Mouse (Mus musculus) layer of hippocampus, adult 18-20 months (tissue): Measurements from ENCODE around the gene Hic1. TPM values are rescaled to one million over a fixed set of nuclear protein-coding genes. Genes with fewer than 3 reads are reported as not detected.
A peak's percentile ranks its signal among the peaks of the same experiment; 100 is the strongest.
"Not testable (repeated sequence)": the region's sequence is repeated elsewhere in the genome, so short reads cannot be mapped to it uniquely, and the experiment has no call there.

Source experiments
- DNase-seq, 2 experiments: peaks; one replicate each; pipeline ENCODE4 v3.0.0; 2022; ENCODE audit warnings: low spot score in 2 of 2
- total RNA-seq, 2 experiments: library from RNA; stranded (reverse); gene quantifications; 2 replicates each; pipeline ENCODE4 v1.2.3; 2021

Hic1 gene
- total RNA-seq, 2 experiments from 2014 or later, result 2.7 to 3.3 TPM

DNA sequence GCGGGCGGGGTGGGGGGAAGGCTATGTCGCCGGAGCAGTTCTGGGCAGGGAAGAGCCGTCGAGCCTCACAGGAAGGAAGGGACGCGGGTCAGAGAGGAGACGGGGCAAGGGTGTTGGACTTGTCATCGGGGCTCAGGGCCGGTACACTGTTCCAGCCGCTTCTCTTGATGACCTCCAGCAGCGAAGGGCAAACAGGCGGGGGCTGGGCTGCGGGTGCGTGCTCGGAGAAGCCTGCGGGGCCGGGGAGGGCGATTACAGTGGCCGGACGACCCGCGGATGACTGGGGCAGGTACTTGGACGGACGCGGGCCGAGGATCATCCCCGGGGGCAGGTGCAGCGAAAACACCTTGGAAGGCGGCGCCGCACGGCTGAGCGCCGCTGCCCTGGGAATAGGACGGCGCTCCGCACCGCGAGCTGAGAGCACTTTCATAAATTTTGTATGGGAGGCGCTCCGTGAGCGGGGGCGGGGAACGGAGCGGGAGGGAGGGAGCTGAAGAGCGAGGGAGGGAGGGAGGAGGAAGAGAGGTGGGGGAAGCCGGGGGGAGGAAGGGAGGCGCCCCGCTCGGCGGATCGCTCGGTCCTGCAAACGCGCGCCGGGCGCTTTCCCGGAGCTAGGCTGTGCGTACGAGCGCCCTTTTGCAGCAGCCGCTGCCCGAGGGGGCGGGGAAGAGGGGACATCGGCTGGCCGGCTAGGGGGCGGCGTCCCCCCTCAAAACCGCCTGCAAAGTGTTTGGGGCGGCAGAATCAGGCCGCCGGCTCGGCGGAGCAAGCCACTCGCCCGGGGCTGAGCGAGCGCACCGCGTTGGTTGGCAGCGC is 24.1 kb upstream of the Hic1 start, which contains the start of gene Rtn4rl1:
Rtn4rl1 (plus strand) TSS at position 528 of the 816 bp plus-strand sequence.
- peak; percentile 74 to 83 for DNase-seq

DNA sequence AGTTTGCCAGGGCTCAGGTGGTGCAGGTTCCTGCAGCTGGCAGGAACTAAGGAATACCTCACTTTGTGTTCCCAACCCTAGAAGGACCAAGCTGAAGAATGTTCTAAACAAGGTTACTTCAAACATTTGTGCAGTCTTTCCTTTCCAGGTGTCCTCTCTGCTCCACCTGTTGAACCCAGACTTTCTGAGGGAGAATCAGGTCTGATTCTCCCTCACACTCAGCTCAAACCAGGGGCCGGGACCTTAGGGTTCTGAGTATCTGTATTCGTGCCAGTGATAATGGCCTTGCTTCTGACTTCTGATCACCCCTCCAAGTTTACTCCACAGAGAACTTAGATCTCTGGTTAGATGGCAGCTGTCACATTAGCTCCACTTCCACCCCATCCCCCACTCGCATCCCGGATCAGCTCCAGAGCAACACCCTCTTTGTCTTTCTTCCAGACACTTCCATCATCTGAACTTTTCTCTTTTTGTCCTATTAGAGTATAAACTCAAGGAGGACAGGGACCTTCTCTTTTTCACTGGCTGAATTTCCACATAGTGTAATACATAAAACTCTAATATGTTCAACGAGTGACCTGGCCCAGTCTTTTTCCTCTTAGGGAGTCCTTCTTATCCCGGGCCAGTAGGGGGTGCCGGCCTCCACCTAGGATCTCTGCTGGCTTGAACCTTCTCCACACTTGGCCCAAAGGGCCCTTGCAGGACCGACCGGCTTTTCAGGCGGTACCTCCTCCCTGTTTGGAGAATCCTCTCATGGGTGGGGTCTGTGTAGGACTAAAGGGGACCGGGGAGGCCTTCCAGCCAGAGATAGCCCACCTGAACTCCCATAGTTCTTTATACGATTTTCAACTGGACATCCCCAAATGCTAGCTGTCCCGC is 23.3 kb upstream of the Hic1 start:
- peak in 1 of 2 experiments; percentile 80 for DNase-seq

DNA sequence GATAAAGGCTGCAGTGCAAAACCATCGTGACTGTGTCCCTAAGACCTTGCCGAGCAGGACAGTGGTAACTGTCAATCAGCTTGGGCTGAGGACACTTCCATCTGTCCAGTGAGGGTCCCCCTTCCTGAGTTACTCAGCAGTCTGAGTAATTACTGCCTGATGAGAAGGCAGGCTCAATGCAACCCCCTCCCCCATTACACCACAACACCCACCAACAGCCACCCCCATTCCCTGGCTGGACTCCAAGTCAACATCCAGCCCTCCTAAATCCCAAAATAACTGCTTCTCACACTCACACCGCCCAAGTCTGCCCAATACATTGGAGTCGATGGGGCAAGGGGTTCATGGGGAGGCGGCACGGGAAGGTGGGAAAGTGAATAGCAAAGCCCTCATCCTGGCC is 22.5 kb upstream of the Hic1 start:
- no peak for DNase-seq

DNA sequence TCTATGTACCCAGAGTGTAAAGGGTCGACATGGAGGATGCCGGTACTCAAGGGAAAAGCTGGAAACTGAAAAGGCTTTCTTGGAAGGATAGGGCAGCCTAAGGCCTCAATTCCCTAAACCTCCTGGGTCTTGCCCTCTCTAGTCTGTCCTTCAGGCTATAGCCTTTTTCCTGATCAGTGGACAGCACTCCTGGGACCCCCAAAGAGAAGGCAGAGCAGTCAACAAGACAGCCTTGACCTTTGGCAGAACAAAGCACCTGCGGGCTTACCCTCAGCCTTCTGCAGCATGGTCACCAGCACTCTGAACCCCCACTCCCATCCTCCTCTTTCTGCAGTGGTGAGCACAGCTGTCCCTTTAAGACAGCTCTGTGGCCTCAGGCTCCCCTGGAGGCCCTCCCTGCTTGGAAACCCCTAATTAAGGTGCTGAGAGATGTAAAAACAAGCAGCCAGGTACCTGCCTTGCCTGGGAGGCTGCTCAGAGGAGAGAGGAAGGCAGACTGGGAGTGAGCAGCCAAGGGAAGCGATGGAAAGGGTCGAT is 21.7 kb upstream of the Hic1 start, which contains the start of gene Dph1:
Dph1 (minus strand) TSS at position 337 of the 537 bp plus-strand sequence.
- DNase-seq, result no peak

DNA sequence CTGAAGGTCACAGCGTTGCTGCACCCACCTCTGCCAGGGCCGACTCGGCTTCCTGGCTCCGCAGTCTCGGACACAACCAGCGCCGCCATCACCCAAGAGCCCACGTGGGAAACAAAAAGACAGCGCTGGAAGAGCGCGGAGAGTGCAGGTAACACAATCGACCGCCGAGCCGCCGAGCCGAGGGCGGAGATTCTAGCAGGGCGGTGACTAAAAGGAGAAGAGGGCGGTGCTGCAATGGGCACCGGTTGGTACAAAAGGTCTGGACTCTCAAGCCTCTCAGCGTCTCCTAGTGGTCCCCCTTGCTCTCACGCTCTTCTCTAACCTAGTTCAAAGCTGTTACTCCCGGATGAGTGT is 21.0 kb upstream of the Hic1 start:
- peak; percentile 76 to 84 for DNase-seq

DNA sequence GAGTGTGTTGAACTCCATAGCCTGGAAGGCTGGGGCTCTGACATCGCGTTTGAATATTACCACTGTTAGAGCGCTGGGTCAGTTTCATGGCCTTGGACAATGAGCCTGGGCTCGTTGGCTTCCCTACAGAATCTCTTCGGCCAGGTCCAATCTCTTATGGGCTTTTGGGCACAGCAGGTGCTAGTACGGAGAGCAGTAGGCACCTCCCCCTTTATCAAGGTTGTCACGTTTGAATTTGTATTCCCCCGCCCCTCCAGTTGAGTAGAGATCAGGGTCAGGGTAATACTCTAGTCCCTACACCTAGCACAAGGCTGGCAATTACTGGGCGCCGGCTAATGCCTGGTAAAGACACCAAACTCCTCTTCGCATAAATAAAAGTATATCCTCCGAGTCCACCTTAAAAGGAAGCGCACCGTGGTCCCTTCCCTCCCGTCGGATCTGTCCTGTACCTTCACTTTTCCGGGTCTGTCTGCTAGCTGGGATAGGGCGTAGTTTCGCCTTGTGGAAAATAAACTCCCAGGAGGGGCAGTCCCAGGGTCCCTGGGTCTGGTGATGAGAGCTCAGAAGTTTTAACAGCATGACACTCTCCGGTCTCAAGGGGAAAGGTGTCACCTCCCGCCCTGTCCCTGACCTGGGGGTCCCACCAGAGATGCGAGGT is 20.5 kb upstream of the Hic1 start:
- no peak for DNase-seq

DNA sequence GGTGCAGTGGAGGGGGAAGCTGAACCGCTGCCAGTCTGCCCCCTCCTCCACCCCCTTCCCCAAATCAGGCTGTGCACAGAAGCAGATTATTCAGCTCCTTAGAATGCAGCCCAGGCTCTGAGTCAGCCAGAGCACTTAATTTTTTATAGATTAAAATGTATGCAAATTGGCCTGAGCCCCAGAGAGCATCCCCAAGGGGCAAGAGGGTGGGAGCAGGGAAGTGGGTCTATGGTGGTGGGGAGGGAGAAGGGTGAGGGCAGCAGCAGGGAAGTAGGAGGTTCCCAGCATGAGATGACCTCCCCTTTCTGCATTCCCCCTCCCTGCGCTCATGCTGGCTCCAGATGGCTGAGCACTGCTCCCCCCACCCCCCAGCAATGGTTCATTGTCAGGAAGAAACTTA is 15.7 kb upstream of the Hic1 start:
- DNase-seq, result peak in 1 of 2 experiments; percentile 66

DNA sequence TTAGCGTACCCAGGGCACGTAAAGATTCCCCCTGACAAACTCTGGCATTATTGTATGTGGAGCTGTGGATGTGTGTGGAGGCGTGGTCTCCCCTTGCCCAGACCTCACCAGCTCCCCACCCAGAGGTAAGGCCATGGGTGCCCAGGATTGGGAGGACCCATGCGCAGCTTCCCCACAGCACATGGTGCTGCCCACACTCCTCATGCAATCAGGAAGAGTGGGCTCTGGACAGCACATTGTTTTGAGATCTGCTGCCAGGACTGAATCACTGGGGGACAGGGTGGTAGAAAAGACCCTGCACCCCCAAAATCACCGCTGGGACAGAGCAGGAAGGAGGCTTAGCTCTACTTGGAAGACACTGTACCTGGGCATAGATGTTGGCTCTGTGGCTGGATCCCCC is 15.3 kb upstream of the Hic1 start:
- peak in 1 of 2 experiments; percentile 70 for DNase-seq

DNA sequence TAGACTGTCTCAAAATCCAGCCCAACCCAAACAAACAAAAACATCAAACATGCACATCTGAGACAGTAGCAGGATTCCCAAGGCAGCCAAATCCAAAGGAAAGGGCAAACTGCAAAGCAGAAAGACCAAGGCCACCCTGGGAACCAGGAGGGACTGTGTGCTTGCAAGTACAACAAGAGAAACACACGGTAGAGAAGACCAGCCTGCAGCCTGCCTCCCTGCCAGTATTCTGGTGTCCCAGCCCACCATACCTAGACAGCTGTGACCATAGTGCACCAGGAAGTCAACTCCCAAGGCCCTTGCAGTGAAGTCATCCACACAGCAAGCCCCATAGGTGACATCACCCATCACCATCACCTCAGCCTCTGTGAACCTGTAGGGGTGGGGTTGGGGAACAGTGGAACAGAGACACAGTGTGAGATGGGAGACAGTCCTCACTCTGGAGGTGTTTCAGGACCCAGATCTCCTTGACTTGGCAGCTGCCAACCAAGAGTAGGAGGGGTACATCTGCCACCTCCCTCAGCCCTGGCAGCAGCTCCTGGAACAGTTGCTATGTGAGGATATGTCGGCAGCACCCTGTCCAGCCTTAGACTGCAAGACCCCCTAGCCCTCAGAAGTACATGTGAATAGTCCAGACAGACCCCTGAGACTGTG is 14.7 kb upstream of the Hic1 start:
- DNase-seq, result peak; percentile 76 to 91

DNA sequence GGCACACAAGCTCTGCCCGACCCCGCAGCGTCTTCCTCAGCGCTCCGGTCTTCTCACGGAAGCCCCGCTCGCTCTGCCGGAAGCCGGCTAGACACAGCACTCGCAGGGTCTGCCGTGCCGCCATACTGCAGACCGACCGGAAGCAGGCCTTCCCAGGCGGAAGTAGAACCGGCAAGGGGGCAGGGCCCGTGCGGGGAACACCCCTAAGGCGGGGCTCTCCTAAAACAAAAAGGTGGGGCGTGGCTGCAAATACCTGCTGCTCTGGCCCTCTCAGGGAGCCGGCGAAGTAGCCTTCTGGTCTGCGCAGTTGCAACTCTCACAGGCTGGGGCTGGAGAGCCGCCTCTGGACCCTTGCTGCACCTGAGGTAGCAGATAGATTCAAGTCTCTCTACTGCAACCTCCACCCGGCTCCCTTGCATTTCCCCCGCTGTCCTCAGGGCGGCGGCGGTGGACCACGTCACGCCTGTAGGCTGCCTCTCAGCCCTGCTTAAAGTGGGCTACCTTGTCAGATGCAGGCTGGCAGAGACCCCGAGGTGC is 9.4 kb upstream of the Hic1 start, which contains the start of gene Ovca2:
Ovca2 (minus strand) TSS at position 164 of the 537 bp plus-strand sequence.
- peak; percentile 85 to 90 for DNase-seq

DNA sequence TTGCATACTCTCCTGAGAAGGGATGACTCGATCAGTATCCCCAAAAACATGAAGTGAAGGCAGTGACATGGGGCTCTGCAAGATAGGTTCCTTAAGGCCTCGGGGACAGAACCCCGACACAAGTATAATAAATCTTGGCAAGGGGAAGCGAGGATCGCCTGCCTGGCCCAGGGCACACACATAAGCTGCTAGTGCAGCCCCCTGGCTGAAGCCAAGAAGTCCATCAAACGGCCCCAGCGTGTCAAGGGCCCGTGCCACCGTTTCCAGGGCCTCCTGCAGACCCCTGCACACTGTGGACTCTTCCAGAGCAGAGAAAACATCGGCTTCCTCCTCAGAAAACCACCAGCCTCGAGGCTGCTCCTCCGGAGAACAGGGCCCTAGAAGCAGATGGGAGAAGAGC is 8.7 kb upstream of the Hic1 start:
- DNase-seq, result no peak

DNA sequence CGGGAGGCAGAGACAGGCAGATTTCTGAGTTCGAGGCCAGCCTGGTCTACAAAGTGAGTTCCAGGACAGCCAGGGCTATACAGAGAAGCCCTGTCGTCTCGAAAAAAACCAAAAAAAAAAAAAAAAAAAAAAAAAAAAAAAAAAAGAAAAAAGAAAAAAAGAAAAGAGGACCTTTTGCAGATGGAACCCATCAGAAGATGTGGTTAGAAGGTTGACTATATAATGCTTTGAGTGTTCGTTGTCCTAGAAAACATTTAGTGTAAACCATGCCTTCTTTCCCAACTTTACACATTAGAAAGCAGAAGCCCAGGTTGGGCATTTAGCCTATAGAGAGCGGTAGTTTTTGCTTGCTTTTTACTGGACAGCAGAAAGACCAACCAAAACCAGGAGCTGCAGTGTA is 5.3 kb upstream of the Hic1 start:
- not testable (repeated sequence) for DNase-seq

DNA sequence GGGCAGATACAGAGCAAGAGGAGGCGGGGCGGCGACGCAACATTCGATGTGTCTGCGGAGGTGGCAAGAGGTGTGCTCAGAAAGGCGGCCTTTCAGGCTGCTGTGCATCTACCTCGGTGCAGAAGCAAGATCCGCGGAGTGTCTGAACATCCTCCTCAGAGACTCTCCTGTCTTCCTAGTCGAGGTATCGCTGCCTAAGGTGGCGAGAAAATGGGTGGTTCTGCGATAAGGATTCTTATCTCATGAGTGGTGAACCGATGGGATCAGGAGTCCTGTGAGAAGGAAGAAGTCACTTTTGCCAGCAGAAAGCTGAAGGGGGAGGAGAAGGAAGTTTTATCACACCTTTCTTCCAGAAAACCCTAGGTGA is 4.5 kb upstream of the Hic1 start:
- no peak for DNase-seq

DNA sequence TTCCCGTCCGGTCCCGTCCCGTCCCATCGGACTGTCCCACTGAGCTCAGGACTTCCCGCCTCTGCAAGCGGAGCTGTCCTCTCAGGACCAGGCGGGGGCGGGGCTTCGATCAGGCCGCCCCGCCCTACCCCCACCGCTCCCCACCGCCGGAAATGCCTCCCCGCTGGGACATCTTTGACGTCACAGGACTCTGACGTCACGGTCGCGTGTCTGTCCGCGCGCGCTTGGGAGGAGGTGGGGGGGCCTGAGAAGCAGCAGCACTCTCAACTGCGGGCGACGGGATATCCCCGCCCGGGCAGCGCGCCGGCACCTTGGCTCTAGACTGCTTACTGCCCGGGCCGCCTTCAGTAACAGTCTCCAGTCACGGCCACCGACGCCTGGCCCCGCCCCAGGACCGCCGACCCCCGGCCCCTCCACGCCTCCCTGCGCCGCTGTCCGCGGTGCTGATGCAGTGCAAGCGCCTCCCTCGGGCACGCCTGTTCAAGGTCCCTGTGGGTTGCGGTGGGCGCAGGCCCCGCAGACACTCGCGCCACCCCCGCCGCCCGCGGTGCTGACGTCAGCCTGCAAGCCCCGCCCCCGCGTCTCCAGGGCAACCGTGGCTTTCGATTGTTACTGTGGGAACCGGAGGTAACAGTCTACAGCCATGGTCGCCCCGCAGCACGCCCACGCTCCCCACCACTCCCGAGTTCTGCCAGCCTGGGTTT is 3.9 kb upstream of the Hic1 start:
- peak; percentile 95 to 97 for DNase-seq

DNA sequence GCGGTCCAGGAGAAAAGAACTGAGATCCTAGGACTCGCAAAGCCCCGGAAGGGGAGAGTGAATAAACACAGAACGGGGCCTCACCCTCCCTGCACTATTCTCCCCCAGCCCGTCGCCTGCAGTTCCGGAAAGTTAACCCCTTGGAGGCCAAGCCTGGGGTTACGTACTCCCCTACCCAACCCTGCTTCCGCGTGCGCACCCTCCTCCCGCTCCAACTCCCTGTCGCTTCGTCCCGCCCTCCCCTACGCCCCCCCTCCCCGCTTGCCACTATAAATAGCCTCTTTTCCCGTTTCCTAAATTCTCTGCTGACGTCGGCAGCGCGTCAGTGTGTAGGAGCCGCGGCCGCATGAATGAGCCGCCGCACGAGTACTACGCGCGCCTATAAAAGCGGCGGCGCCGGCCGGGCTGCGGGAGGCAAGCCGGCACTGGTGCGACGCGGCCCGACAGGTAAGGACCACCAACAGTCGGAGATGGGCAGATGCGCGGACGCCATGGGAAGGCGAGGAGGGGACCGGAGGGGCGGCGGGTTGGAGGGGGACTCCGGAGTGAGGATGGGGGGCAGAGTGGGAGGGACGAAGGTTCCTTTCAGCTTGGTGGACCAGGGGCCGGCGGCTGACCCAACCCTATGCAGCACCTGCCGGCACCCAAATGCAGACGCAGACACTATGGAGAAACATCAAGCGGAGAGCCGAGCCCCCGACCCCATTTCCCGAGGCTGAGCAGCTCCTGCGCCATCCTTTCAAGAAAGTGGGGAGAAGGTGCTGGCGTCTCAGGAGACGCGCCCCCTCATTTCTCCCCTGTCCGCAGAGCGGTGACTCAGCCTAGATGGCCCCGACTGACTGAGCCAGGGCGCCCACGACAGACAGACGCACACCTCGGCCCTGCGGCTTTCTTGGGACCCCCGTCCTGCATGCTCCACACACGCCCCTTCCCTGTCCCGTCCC is 3.1 kb upstream of the Hic1 start:
- peak in 1 of 2 experiments; percentile 67 for DNase-seq

DNA sequence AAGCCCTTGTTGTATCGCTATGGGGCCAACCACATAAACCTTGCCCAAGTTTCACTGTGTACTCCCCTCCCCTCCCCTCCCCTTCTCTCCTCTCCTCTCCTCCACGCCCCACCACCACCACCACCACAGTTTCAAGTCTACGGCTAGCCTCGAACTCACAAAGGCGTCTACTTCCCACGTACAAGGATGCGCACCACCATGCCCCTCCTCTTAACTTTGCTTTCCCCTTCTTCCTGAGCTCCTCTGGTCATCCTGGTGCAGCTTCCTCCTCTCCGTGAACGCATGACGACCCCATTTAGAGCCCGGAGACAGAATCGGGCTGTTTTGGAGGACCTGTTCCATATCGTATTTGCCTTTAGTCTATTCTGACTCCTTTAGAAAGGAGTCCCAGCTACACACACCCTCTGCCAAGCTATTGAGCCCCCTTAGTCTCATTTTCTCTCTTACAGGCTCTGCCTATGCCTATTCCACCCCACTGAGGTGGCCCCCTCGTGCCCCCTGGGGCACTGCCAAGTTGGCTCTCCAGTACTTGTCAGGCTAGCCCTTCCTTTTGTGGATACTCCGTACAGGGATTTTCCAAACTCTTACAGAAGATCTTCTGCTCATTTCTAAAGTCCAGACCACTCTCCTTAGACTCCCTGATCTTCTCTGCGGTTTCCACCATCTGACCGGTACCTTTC is 2.0 kb upstream of the Hic1 start:
- no peak for DNase-seq

DNA sequence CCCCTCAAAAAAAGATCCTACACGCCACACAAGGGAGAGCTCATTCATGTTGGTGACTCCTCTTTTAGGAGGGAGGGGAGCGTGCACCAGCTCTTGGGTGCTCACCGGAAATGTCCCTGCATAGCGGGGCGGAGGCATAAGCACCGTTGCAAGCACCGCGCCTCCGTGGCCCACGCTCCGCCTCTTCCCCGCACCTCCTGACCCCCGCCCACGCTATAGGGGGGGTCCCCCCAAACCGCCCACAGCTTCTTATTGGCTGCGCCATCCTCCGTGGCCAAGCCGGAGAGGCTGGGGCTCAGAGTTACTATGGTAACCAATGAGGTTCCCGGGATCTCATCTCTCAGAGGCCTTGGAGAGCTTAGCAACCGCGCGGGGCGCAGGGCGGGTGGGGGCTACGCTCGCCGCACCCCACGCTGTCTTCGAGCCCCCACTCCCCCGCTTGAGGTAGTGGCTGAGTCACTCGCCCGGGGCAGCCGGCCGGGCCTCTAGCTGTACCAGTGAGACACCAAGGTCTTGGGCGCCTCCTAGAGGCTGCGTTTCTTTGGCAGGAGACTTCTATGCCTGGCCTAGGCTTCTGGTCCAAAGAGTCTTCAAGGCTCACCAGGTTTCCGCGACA is 925 bp upstream of the Hic1 start:
- DNase-seq, result peak; percentile 86 to 96
